Mouse (Mus musculus) spleen, adult 2 months (tissue): ENCODE results near the gene Col11a1.

ENCODE experiments used
- CTCF ChIP-seq: fragments of 200-500 bp; IDR thresholded peaks from 2 replicates; pipeline ENCODE4 v1.5.1; 2011; ENCODE audit warnings: mild to moderate bottlenecking, inconsistent platforms; ENCODE audit not compliant: insufficient read depth, insufficient read length, insufficient replicate concordance; ENCODE audit errors: extremely low read depth
- POLR2A ChIP-seq: fragments of 200-500 bp; IDR thresholded peaks from 2 replicates; pipeline ENCODE4 v1.6.1; 2011; ENCODE audit warnings: low read depth, low read length, inconsistent platforms

GRCm38 (mm10) chr3:114065123-114065522, 34.8 kb downstream of the Col11a1 start:
- no peak for TF ChIP-seq CTCF
- no peak for TF ChIP-seq POLR2A
